Mouse (Mus musculus): Measurements from ENCODE around the gene Fnip1.

The Fnip1 gene

DNA sequence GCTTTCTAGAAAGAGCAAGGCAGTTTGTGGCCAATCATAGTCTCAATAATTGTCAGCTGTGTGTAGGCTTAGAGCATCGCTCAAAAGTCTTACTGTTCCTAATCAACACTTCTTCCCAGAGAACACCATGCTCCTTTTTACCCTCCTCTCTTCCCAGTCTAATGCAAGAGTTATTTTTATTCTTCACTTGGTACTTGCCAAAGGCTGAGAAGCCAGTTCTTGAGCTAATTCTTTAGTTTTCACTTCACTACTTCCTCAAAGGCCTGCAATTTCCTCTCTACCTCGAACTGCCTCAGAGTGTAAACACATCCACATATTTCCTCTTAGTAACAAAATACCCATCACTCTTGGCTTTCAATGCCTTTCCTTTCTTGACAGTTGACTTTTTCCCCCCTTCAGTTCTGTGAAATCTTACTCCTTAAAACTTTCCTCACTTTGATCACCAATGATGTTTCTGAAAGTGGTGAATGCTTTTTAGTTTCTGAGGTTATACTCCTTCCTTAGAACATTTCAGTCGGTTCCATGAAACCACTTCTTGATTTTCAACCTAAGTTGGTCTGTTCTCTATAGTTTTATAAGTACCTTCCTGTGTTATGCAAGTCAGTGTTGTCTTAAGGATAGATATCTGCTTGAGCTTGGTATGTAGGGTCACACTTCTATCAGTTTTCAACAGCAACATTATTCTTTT lies 26.7 kb downstream of the Fnip1 start:
- no peak for DNase-seq

DNA sequence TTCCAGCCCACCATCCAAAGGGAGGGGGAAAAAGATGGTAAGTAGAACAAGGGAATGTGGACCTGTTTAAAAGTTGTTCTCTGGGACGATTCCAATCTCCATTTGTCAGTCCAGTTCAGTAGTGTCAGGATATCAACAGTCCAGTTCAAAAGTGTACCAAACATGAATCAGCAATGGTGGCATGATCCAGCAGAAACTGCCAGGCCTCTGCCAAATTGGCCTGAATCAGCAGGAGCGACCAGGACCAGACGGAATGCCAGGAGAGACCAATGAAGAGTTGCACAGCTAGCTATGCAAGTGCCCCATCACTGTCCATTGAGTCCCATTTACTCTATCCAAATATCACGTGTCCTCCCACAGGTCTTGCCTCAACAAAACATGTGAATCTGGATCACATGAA lies 34.2 kb downstream of the Fnip1 start:
- DNase-seq, result no peak

DNA sequence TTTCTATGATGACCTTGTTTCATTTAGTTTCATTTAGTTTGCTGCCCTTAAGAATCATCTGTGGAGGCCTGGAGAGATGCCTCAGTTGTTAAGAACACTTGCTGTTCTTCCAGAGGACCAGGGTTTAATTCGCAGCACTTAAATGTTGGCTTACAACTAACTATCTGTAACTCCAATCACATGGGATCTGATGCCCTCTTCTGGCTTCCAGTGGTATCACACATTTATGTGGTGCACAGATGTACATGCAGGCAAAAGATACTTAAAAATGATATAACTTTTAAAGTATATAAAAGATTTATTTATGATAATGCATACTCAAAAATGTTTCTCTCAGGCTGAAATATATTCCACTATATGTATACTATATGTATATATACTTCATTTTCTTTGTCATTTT lies 40.4 kb downstream of the Fnip1 start:
- DNase-seq, result no peak

DNA sequence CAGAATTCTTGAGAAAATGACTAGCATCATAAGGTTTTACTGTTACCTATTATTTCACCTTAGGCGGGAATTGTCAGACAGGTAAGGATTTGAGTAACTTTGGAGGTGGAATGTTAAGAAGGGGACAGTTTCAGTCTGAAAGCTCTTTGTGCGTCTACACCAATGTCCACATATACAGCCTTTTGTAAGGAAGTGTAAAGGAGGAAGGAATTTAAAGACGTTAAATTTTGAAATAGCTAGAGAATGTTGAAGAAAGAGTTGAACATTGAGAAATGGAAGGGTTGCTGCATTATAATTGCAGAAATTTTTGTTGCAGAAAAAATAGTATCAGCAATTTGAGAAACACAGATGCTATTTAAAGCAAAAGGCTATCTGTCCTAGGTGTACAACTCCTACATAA lies 48.0 kb downstream of the Fnip1 start:
- DNase-seq, result no peak

DNA sequence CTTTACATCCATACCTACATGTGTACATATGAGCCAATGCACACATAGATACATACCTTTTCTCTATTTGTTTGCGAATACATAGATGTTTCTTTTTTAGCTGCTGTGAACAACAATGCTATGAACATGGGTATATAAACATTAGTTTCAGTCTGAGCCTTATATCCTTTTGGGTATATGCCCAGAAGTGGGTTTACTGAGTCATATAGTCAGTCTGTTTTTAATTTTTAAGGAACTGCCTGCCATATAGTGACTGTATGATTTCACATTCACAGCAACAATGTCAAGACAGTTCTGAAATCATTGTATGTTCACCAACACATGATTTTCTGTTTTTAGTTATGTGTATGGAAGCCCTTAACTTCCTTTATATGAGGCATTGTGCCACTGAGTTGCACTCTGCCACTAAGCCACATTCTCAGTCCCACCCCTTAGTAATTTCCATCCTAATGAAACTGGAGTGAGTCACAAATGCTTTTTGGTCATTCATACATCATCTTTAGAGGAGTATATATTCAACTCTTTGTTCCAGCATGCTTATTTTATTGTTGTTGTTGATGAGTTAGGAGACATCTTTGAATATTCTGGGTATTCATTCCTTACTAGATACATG lies 54.1 kb downstream of the Fnip1 start:
- DNase-seq, result no peak

DNA sequence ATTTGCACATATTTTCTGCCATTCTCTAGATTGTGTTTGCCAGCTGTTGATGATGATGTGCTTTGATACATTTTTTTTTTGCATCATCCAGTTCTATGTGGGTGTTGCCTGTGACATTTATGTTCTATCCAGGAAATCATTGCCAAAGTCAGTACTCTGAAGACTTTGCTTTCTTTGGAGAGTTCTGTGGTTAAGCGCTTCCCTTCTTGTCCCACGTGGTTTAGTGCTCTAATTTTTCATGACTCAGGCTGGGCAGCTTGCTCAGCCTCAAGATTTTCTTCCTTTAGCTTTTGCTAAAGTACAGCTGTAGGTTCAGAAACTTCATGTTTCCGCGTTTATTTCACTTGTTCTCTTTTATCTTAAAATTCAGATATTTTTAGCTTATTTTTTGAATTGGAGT lies 54.6 kb downstream of the Fnip1 start:
- DNase-seq, result no peak

DNA sequence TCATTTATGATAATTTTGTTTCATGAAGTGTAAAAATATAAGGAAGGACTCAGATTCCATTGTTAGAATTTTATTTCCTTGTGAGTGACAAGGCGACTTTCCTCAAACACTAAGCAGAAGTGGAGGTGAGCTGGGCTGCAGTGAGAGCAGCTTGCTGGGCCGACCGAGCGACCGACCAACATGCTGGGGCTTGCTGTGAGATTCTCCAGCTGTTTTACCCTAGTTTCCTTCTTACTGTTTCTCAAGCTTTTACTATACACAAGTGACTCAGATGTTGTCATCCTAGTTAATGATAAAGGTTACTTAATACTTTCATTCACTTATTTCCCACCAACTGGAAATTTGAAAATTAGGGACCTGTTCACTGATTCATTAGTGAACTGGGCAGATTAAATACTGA lies 61.8 kb downstream of the Fnip1 start:
- no peak for DNase-seq

DNA sequence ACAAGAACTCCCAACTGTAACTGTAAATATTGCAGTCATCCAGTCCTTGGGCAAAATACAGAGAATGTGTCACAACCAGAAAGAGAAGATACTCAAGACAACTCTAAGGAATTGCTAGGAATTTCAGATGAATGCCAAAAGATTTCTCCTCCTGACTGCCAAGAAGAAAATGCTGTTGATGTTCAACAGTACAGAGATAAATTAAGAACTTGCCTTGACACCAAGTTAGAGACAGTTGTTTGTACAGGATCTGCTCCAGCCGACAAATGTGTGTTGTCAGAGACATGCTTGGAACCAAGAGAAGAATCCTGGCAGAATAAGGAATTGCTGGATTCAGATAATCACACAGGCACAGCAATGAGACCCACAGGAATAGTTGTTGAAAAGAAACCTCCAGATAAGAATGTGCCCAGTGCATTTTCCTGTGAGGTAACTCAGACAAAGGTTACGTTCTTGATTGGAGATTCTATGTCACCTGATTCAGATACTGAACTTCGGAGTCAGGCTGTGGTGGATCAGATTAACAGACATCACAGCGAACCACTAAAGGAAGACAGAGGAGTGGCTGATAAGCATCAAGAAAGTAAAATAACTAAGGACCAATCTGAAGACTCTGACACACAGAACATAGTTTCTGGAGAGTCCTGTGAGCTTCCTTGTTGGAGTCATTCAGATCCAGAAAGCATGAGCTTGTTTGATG lies 64.7 kb downstream of the Fnip1 start:
- no peak for DNase-seq

DNA sequence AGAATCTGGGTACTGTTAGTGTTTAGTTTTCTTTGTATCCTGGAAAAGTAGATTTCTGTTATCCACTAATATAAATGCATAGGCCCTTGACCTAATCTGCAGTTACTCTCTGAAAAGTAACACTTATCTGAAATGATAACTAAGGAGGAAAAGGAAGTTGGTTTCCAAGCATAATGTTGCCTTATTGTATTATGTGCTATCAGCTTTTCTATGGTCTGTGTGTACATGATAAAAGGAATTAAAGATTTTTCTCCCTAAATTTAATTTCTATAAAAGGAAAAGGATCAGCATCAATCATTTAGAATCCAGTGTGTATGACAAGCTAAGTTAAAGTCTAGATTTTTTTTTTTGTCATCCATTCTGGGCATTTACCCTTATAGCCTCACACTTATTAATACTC lies 75.6 kb downstream of the Fnip1 start:
- no peak for DNase-seq

DNA sequence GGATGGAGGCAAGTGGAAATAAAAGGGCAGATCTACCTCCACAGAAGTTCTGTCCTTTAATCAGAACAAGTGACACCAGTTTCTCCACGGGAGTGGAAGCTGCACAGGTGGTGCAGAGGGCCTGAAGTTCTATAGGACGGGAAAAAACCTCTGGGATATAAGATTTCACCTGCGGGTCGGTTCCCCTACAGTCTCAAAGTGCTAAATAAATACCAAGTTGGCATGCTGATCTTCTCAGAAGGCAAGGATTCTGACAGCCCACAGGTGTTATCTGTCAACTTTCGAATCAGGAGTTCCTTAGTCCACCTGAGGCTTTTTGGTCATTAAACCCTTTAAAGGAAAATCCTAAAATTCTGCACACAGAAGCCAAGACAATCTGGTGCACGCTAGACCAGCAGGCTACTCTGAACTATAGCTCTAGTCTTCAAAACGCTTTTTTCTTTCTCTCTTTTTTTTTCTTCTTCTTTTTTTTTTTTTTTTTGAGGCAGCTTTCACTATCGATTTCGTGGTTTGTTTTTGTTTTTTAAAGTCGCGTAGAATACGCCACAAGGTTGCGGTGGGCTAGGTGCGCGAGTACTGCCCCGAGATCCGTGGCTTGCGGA lies 84.0 kb downstream of the Fnip1 start:
- DNase-seq, result peak in 1 of 2 experiments; percentile 17

DNA sequence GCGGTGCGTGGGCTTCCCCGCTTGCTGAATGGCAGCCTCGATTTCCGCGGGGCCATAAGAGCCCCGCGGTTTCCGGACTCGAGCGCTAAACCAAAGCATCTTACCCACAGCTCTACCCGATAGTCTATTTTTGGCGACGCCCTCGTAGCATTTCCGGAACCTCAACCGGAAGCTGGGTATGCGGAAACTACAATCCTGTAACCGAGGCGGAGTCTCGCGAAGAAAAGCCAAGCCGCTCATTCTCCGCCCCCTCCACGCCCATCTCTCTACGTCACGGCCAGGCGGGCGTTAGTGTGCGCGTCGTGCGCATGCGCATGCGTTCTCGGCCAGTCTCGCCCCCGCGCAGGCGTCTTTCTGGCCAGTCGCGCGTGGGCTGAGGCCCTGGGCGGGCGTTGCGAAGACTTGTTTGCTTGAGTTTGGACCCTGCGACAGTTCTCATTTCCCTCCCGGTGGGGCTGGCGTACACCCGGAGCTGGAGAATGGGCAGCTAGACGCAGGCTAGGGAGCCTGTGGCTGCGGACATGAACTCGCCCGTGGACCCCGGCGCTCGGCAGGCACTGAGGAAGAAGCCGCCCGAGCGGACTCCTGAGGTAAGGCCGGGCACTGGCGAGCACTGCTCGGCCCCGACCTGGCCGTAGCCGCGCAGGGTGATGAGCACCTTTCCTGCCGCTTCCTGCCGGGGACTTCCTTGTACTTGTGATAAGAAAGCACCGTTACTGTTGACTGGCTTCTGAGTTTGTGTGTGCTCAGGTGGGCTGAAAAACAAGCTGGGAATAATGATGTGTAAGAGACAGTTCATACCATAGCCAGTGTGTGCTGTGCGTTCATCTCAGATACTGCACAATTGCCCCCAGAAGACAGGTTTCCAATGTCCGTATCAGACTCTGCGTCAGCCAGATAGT lies 84.8 kb downstream of the Fnip1 start, which contains the start of gene Rapgef6:
Rapgef6 (plus strand) TSS at position 319 of the 902 bp plus-strand sequence.
- peak; percentile 99 for DNase-seq

DNA sequence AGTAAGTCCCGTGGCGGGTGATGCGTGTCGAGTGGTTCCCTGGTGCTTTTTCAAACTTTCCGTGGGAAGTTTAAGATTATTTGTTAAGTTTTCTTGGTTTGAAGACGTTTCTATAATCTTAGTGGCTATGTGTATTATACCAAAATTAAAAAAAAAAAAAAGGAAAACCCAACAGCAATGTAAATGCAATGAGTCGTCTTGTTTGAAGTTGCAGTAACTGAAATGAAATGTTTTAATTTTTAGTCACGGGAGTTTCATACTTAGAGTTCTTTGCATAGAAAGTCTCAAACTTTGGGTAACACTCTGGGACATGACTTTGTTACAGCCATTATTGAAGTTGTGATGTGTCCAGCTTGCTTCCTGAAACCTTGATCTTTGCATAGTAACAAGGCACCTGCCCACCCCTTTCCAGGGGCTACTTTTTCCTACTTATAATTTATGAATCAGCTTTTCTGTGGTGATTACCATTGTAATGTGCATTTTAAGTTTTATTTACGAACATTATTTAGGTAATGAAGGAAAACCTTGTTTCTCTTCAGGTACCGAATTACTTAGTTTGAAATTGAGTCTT lies 85.5 kb downstream of the Fnip1 start:
- no peak for DNase-seq

DNA sequence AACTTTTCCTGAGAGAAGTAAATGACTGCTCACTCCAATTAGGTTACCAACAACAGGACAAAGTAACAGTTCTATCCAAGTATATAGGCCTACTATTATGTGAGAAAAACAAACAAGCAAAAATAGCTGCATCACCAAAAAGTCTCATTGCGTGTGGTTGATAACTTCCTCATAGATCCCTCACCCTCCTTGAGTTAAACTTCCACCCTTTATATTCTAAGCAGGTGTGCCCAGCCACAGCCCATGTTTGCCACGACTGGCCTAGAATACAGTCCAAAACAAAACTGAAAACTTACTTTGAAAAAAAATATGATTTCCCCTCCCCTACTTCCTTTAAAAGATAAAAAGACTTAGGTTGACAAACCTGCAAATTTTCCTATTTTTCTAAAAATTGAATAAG lies 90.0 kb downstream of the Fnip1 start:
- no peak for DNase-seq

DNA sequence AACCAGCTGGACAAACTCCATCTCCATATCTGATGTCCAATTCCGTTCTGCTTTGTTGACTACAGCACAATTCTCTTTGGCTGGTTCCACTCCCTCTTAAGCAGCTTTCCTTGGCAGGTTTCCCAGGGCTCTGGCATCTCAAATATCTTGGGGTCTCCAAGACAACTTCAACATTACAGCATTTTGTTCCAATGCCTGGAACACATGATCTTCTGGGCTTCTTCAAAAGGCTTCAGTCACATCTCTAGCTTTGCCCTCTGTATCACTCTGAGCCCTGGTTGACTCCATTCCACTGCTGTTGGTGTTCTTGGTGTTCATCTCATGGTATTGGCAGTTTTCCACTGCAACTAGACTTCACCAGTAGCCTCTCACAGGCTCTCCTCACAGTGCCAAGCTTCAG lies 92.4 kb downstream of the Fnip1 start:
- DNase-seq, result no peak

DNA sequence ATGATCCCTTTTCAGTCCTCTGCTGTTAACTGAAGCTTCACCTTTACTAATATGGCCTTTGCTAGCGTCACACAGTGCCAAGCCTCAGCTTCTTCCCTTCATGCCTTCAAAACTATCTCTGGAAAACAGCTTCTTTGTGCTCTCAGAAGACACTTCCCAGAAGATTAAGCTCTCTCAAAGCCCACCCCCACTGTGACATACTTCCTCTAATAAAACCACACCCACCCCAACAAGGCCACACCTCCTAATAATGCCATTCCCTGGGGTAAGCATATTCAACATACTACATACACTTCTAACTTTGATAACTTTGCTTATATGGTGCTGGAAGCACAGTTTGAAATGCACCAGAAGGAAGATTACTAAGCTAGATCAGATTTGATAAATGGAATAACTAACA lies 92.9 kb downstream of the Fnip1 start:
- DNase-seq, result no peak

DNA sequence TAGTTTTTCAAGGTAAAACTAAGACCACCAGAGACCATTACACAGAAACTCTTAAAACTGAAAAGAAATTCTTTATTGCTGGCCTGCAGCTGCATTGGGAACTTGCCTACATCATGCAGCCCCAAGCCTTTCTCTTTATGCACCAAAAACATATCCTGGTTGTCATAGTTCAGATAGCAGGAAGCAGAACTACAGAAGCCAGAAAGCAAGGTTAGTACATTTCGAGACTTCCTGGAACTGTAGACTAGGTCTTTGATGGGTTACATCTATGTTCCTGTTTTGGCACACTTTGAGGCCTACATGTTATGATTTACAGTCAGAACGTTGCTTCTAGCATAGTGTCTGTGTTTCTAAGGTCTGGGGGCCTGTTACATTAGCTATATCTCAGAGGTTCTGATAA lies 95.8 kb downstream of the Fnip1 start:
- no peak for DNase-seq

DNA sequence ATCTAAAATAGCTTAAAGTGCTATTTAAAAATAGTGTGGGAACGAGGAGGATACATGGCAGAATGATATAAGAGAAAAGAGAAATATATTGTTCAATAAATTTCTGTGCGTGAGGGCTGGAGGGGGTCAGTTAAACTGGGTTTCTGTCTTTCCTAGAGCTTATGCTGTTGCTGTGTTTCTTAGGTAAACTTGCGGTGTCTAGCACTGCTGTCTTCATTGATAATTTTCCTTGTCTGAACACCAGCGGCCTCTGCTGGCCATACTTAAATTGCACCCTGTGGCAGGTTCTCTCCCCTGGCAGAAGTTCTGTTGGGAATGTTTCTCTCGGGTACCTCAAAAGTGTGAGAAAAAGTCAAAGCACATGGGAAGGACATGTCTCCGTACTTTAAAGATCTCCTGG lies 96.9 kb downstream of the Fnip1 start:
- DNase-seq, result peak; percentile 55 to 85

DNA sequence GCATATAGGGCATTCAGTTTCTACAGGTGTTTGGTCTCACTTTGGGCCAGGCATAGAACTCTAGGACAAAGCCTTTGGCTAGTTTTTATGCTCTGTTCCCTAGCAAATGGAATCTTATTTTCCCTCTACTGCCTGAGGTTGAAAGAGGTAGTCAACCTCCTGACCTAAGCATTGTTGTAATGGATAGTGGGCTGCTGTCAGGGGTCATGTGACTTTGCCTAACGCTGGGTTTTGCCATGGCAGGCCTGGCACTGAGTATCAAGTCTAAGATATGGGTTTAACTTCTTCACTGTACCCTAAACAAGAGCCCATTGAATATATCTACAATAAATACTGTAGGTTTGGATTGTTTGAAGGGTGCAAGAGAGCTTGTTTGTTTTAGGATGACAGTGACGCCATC lies 101.0 kb downstream of the Fnip1 start:
- no peak for DNase-seq

DNA sequence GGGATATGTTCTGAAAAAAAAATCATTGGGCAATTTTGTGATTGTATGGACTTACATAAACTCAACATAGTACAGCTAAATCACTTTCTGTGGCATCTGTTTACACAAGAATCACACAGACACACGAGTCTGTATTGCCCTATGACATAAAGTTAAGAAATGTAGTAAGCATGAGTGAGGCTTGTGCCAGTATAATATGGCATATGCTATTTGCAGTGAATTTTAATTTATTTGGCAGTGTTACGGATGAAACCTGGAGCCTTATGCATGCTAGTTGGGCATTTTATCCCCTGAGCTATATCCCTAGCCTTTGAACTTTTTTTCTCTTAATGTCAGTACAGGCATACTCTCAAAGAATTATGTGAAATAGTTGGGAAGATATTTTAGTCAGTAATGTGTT lies 101.5 kb downstream of the Fnip1 start:
- DNase-seq, result no peak

DNA sequence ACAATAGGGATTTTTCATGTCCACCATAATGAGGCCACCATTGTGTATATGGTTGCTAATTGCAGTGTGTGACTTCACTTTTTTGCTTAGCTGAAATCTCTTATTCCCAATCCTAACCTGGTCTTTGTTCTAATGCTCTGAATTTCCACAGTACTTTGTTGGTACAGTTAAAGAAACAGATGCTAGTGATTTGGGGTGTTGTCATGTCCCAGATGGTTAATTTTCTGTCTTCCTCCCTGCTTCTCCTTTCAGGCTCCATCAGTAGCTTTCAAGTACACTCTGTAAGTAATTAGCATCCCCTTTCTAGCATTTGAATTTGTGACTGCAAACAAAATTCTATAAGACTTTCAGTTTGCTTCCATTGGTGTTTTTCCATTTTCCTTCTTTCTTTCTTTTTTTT lies 102.3 kb downstream of the Fnip1 start:
- DNase-seq, result no peak

DNA sequence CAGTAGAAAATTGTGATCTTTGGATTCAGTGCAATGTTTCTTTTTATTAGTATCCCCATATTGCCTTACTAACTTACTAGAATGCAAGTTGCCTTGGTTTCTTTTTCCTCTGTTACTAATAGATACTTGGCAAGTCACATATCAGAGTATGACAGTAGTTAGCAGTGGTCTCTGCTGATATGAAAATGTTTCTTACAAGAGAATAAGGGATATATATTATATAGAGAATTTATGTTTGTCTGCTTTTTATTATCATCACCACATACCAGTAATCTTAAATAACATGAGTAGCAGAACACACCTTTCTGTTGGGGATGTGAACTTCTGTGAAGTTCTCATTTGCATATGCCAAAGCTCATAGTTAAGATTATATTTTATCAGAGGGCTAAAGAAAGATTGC lies 104.4 kb downstream of the Fnip1 start:
- no peak for DNase-seq

DNA sequence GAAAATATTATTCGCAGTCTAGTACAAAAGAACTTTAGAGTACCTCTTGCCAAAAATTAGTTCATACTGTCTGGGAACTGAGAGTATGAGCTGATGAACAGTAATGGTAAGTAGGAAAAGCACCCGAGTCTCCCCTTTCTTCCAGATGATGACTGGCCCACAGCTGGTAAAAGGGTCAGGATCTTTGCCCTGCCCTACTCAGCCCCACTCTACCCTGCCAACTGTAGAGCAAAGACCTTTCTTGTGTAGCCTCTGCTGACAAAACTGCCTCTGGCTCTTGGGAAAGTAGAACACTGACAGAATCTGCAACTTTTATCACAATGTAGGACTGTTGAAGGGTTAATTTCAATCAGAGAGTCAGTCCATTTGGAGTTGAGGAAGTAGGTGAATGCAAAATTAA lies 117.0 kb downstream of the Fnip1 start:
- DNase-seq, result no peak

DNA sequence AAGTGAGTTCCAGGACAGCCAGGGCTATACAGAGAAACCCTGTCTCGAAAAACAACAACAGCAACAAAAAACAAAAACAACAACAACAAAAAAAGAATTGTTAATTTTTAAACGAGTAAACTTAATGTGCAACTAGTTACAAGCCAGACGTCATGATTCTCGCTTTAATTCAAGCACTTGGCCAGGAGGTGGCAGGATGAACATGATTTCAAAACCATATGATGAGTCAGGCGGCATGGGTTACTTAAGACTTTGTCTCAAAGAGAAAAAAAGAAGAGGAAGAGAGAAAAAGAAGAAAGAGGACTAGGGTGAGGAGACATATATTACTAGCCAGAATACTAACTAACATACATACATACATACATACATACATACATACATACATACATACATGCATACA lies 124.8 kb downstream of the Fnip1 start:
- DNase-seq, result no peak
